Mouse (Mus musculus) brain, adult 2 months (tissue): ENCODE data around the gene Tbc1d2b.
A peak's percentile ranks its signal among the peaks of the same experiment; 100 is the strongest.

Source experiments
- DNase-seq: peaks from one replicate; pipeline ENCODE4 v3.0.0; 2011; ENCODE audit warnings: low read depth, low spot score

The Tbc1d2b gene

DNA sequence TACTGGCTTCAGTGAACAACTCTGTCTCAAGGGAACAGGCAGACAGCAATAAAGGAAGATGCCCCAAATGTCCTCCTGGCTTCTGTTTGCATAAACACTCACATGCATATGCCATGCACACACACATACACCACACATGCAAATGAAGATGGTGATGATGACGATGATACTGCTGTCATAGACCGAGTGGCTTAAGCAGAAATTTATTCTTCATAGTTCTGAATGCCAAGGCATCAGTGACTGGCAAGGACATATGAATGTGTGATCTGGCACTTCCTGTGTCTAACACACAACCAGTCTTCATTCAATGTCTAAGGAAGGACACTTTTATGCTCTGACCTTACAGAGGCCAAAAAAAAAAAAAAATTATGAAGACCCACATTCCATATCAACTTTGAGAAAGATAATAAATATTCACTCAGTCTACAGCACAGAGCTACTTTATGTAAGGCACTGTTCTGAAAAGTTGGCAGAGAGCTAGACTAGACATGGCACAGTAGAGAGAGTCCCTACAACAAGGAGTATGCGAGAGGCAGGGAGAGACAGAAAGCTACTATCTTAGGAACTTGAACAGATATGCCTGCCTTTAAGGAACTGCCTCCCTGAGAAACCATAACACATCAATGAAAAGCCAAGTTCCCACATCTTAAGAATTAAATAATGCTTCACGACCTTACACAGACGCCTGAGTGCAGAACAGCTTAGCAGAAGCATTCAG is 5.1 kb downstream of the Tbc1d2b start:
- DNase-seq, result peak; percentile 51

DNA sequence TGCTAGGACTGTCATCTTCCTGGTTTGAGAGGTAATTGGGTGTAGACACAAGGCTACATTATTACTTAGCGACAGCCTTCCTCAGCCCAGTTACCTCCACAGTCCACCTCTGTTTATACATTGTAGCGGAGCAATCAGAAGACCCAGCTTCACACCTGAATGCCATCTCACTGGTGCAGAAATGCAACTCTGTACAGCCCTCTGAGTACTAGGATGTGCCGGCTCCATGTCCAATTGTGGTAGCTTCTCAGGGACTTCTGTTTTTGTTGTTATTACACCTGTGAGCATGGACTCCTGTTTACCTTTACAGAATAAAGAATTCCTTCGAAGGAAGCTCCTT is 7.3 kb downstream of the Tbc1d2b start:
- DNase-seq, result no peak

DNA sequence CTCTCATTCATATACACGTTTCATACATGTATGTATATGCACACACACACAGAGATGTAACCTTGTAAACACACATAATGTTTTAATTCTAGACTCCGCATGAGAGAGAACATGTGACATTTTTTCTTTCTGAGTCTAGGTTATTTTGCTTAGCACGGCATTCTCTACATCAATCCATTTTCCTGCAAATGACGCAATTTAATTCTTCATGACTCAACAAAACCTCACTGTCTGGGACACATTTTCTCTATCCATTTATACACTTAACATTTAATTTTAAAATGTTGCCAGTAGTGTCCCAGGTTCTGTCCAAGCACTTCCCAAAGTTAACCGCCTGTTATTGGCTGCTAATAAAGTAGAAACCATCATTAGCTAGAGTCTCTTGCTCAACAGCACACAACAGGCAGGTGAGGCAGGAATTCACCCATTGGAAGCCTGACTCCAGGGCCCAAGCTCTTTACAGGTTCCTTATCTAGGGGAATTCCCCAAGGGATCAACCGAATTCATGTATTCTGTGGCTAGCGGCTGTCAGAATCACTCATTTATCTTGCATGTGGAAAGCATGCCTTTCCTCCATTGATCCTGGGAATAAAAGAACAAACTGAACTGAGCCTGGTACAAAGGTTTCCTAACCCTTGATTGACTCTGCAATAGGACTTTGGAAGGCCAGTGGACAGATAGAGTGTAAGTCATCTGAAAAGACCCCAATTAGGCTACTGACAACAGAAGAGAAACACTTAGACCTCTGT is 7.8 kb downstream of the Tbc1d2b start:
- no peak for DNase-seq

DNA sequence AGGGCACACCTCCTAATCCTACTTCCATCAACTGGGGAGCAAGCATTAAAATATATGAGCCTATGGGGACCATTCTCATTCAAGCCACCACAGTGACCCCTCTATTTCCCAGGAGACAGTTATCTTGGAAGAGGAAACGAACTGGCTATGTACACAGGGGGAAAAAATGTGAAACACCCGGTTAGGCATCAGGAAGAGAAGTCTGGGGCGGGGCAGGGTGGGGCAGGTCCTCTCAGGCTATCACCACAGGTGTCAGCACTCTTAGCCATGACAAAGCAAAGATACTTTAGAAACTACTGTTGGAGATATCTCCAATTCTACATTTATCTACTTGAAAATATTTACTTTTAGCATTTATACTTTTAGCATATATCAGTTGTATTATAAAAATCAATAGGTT is 8.5 kb downstream of the Tbc1d2b start:
- no peak for DNase-seq

DNA sequence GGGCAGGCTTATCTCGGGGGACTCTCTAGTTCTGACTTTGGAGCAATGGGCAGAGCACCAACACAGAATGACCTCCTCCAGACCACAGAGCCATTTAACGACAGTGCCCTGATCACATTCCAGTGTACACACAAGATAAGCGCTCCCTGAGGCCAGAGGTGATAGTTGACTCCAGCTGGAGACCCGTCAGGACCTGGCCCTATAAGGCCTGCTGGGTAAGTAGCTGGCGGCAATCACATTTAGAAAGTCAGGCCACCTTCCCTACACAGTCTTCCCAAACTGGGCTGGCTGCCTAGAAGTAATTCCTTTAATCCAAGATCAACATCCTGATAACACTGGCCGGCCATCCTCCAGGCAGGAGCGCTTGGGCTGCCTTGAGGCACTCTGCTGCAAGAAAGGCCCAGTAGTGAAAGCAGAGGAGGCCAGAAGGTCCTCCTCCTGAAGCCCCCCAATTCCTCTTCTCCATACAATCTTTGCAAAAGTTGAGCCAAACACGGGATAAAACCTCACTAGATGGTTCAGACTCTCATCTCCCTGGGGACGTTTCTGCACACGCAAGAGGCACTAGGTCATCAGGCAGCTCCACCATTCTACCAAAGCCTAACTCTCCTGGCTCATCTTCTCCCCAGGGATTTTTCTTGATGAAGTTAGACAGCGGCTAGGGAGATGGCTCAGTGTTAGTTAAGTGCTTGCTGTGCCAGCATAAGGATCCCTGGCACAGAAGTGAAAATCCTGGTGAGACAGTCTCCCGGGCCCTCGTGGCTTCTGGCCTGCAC is 9.8 kb downstream of the Tbc1d2b start:
- DNase-seq, result no peak

DNA sequence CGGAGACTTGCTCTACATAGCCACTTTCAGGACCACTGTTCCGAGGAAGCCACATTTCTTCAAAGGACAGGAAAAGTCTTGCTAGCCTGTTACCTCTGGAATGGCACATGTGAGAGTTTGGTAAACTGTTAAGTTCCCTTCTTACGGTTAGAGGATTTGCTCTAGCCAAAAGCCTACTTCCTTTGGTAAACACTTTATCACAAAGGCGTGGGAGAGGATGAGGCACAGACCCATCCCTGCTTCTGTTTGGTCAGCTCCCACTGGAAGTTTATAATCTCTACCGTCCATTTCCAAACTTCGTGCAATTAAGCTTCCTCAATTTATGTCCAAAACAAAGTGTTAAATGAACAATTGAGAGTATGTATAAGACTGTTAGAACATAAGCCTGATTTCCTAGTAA is 10.5 kb downstream of the Tbc1d2b start:
- DNase-seq, result no peak

DNA sequence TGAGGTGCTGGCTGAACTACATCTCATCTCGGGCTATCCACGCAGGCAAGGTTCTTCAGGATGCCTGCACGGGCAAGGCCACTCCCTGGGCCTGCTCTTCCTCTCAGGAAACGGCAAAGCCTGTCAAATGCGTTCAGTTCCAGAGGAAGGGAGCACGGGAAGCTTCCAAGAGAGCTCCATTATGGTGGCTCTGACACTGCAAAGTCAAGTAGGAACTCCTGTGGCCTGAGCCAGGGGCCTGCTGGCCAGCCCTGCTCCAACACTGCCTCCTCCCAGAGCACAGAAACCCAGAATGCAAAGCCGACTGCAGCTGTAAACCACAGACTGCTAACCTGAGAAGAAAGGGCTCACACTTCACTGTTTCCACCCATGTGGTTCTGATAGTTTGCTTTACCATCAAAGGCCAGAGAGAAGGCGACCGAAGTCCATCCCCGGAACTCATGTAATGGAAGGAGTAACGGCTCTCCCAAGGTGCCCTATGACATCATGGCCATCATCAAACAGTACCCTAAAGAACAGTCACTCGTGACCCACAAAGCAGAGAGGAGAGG is 11.1 kb downstream of the Tbc1d2b start:
- no peak for DNase-seq

DNA sequence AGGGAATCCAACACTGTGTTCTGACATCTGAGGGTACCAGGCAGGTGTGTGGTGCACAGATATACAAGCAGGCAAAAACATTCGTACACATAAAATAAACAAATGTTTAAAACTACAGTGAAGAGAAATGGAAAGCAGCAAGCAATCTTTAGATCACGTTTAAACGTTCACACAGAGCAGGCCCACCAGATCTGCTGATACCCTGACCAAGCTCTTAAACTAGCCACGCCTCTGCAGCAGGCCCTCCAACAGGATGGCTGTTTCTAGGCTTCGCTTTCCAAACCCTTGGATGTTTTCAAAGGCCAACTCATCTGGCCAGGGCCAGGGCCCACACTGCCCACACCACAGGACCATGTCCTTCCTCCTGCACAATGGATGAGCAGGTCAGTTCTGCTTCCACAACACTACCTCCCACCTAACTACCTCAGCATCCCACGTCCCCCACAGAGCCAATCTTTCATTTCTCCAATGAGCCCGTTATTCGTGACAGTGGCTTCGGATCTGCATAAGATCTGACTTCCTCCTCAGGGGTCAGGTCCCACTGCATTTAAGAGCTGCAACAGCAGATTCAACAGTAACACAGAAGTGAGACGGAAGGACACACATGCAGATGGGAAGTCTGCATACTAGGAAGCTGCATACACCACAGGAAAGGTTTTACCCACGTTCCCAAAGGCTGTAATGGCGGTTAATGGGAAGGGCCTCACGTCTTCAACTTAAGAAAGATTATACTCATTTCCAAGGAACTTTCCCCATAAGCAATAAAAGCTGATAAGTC is 12.7 kb downstream of the Tbc1d2b start:
- no peak for DNase-seq

DNA sequence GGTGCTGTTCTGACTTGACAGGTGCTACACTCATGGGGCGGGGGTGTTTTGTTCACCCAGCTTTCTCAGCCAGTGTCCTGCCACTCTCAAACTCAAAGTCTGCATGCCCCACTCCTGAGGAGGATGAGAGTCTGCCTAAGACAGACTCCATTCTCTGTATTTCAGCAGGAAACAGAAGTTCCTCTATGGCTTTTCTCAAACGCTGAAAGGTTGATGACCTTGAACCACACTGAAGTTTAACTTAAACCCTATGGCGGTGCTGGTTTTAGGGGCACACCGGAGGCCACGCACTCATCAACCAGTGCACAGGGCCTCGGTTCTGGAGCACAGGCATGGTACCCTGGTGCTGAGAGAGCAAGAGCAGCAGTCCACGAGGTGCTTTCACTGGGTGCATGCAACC is 13.4 kb downstream of the Tbc1d2b start:
- DNase-seq, result no peak

DNA sequence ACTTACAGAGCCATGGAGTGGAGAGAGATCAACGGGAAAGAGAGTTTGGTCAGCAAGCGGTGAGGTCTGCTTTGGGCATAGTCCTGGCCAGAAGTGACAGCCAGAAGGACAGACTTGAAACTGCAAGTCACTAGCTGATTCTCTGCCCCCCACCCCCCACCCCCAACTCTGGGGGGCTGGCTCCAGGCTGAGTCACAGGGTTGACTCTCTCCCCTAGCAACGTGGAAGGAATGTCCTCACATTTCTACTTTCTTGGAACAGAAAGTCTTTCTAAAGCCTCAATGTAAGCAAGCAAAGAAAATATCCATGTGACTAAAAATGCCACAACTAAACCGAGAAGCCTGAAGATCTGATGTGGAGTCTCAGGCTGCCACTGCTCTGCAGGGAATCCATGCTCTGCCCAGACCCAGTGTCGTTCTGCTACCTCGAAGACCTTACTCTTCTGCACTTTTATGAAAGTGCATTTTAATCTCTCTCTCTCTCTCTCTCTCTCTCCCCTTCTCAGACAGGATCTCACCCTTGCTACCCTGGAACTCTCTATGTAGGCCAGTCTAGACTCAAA is 14.7 kb downstream of the Tbc1d2b start:
- no peak for DNase-seq

DNA sequence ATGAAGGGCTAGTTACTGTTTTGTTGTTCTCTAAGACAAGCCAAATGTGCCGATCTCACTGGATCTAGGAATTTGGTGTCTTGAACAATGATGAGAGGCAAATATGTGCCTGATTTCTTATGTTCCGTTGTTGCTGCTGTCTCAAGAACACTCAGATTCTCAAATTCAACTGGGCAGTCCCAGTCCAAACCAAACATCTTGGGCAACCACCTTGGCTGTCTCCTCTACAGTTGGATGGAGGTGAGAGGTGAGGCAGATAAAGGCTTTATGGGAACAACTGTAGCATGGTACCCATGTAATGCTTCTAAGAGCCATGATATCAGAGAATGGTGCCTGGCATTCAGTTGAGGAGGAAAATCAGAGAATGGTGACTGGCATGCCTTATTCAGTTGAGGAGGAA is 17.4 kb downstream of the Tbc1d2b start:
- no peak for DNase-seq

DNA sequence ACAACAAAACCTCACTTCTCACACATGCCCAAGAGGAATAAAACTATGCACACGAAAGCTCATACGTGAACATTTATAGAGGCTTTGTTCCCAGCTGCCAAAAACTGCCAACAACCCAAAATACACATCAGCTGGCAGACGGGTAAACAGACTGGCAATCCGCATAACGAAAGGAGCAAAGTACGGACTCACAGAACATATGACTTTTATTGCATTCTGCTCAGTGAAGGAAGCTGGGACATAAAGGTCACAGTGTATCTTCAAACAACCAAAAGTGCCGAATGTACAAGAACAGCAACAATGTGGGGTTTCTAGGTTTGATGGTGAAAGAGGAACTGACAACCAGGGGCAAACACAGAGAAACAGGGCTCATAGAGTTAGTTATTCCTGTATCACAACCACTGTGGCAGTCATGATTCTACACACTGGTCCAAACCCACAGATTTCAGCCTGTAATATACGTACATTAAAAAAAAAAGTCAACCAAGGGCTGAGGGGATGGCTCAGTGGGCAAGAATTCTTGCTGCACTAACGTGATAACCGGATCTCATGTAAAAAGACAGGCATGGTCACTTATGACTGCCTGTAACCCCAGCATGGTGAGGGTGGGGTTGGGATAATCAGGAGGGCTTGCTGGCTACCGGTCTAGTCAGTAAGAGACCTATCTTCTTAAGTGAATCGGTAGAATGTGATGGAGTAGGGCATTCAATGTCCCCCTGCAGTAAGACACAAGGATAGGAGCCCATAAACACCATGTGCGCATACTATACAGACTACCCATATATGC is 19.4 kb downstream of the Tbc1d2b start:
- DNase-seq, result peak; percentile 16

DNA sequence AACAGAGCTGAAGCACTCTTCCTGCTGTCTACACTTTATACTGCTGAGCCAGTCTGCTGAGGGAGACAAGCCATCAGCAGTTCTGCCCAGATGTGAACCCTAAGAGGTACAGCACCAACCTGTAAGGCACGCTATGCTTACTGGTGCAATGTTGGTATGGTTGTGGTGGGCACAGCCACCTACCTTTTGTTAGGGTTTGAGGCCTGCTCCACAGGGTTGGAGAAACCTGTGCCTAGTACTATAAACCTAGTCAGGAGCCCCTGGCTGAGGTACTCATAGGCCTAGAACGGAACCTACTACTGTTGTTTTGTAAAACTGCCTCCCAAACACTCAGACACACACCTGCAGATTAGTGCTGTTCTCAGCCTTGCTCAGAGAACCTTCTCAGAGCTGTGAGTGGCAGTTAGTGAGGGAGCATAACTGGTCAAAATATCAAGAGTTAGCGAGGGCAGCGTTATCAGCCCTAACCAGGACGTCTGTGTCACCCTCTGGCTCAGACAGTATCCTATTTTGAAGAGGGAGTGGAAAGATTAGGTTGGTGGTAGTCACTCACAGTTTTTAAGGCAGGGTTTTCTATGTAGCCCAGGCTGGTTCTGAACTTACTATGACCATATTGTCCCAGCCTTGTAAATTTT is 20.3 kb downstream of the Tbc1d2b start:
- no peak for DNase-seq

DNA sequence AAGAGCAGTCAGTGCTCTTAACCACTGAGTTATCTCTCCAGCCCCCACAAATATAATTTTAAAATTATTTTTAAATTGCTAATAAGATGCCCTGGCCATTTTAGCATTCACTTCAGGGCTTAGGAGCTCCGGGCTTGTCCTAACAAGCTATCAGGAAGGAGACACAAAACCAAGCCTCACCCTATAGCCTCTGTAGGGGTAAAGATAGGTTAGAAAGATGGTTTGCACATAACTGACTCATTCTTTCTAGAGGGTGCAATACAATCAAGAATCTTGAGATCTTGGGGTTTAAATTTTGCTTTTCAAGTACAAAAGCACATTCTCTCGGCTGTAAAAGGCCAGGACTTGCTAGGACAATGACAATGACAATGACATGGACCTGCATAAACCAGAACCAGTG is 21.6 kb downstream of the Tbc1d2b start:
- DNase-seq, result no peak

DNA sequence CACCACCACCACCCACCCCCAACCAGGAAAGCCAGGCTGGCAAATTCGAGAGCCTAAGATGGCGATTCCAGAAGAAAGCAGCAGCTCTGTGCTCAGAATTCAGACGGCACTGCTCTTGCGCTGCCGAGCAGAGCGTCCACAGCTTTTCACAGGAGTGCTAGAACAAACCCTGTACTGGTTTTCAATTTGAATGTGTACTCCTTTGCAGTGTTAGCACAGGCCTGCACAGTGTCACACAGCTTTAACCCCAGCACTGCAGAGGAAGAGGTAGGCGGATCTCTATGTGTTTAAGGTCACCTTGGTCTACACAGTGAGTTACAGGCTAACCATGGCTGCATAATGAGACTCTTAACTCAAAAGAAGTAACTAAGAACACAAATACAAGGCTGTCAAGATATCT is 22.3 kb downstream of the Tbc1d2b start:
- no peak for DNase-seq

DNA sequence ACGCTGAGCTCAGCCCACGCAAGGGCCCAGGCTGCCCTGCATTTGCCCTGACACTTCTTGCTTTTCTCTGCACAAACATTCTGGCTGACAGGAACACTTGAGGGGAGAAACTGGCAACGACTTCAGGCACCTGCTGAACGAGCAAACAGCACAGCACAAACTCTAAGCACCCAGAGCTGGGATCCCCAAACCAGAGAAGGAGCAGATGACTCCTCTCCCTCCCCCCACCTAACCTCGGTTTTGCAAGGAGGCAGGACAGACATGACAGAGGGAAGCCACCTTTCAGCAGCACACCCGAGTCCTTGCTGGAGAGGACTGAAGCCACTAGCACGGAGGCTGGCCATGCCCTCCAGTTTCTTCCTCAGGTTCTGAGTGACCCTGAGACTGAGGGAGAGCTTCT is 23.3 kb downstream of the Tbc1d2b start:
- peak; percentile 16 for DNase-seq

DNA sequence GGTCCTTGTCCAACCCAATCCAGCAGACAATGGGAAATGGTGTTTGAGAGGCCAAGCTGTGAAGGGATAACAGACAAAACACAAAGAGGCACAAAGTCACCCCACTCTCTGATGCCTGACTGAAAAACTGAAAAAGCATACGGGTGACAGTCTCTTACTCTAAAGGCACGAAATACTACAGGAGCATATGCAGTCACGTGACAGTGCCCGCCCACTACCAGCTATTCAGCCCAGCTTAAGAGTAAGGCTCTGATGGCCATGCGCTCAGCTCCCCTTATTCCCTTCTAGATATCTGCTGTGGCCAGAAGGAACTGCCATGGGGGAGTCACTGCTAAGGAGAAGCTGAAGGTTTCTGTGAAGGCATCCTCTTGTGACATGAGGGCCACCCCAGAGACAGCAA is 24.8 kb downstream of the Tbc1d2b start:
- no peak for DNase-seq

DNA sequence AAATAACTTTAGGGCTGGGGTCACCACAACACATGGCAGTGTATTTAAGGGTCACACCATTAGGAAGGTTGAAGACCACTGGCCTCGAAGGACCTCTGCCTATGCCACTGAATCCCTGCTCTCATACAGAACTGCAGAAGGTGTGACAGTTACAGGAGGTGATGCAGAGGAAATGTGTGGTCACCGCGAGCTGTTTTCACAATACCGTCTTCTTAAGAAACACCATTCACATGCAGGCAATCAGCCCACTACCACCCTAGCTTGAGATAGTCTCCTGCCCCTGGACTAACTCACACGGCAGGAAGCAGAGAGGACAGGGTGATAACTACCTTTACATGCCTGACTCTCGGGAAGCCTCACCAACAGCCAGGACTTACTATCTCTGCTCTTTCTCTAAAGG is 25.4 kb downstream of the Tbc1d2b start:
- DNase-seq, result no peak

DNA sequence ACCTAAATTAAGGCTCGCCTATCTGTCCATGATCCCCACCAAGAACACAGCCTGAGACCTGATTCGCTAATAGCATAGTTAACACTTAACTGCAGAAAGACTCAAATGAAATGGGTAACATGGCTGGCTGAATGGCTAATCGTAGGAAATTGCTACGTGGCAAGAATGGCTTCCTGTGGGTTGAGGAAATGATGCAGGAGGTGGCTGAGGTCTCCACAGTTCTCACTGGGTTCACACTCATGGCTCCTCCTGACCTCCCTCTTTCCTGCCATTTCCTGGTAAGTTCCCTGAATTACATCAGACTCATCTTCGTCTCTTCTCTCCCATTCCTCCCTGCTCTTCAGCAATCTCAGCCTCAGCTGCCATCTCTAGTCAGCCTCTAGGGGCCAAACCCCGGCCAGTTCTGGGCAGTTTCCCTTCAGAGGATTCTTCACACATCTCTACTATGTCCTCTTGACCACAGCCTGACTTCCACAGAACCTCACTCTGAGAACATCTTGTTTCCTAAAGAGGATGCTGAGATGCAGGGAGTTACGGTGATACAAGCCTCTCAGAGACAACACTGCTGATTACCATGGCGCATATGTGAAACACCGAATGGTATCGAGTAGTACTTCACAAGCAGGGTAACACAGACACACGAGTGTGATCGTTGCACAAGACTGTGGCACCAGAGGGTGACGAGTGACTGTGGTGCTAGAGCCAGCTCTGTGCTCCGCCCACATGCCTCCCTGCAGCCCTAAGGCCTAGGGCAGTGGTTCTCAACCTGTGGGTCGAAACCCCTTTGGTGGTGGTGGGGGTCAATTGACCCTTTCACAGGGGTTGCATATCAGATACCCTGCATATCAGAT is 26.1 kb downstream of the Tbc1d2b start:
- no peak for DNase-seq
